Mouse (Mus musculus): ENCODE data around the gene Abhd2.

The Abhd2 gene

DNA sequence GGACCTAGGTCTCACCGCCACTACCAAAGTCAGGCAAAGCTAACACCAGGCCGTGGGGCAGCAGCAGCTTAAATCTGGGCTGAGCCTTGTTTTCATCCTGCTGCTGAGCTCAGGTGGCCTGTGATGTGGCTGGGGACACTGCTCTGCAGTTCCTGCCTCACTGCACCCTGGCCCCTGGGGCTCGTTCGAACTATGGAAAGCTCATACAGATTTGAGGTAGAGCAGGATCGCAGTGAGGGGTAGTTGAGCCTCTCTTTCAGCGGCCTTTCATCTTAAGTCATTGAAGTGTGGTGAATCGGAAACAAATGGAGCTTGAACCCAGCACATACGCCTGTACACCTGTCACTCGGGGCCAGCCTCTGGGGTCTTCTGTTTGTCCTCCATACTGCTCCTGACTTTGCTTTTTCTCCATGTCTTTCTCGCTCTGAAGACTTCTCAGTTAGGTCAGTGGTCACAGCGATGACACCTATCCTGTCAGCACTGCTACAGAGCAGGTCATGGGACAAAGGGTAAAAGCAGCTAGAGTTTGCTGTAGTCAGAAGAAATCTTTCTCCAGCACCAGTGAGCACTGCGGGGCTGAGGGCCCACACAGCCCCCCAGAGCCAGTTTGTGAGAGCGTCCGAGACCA, 20.7 kb downstream of the Abhd2 start:
- no peak for DNase-seq (ENCODE audit: low read depth, low spot score)

DNA sequence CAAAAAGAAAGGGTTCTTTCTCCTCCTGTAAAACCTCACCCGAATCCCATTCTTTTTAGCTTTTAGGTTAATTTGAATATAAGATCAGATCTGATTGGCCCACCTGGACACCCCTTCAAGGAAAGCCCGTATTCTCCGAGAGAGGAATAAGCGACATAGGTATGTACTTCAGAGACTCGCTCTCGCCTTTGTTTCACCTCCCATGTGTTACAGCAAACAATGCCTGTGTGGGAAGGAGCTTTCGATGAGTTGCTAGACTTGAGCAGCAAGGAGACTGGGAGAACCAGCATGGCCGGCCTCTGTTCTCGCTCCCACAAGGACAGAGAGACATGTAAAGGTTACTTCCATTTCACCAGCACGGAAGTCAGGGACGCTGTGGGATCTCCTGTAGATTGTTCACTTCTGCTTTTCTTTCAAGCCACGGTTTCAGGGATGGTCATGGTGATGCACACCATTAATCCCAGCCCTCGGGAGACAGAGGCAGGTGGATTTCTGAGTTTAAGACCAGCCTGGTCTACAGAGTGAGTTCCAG, 21.5 kb downstream of the Abhd2 start:
- no peak for DNase-seq (ENCODE audit: low read depth, low spot score)

DNA sequence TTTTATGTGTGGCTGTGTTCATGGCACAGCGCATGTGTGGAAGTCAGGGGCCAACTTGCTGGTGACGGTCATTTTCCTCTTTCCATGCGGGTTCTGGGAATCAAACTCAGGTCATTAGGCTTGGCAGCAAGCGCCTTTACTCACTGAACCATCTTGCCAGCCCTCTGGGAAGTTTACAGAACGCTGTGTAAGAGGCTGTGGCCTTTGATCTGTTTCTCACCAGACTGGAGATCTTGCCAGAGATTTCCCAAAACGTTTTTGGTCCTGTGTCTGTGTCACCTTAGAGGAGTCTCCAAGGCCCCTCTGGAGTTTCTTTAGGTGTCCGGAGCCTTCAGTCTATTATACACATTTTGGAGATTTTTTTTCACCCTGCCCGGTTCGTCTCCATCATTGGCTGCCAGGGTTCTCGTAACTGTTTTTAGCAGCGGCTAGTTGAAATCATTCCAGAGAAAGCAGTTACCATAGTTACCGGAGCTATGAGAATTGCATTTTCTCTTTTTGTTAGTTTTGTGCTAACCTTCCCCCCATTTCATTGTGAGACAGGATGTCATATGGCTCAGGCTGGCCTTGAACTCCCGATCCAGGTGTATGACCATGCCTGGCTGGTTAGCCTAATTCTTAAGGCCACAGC, 22.3 kb downstream of the Abhd2 start:
- no peak for DNase-seq (ENCODE audit: low read depth, low spot score)

DNA sequence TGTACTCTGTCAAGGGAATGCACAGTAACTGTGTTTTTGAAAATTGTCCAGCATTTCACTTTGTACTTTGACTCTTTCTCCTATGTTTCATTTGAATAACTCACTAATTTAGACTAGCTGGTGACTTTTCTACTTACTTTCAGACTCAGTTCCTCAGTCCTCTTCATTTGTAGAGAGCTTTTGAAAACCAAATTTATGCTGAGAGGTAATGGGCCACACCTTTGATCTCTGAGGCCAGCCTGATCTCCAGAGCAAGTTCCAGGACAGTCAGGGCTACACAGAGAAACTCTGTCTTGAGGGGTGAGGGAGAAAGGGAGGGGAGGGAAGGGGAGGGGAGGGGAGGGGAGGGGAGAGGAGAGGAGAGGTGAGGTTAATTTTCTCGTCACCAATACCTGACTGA, 25.7 kb downstream of the Abhd2 start:
- DNase-seq (ENCODE audit: low read depth, low spot score): no peak

DNA sequence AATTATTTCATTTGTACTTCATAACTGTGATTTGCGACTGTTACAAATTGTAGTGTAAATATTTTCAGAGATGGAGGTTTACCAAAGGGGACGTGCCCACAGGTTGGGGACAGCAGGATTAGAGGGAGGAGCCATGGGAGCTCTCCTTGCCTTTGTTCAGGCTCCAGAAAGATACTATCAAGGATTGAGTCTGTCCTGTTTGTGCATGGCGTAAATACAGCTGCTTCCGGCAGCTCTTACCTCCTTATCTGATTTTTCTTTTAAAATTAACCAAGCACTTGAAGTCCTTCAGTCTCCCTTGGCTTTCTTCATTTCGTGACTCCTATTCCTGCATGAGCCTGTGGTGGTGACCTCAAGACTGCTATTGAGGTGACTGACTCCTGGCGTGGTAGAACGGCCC, 26.5 kb downstream of the Abhd2 start:
- DNase-seq (ENCODE audit: low read depth, low spot score): no peak

DNA sequence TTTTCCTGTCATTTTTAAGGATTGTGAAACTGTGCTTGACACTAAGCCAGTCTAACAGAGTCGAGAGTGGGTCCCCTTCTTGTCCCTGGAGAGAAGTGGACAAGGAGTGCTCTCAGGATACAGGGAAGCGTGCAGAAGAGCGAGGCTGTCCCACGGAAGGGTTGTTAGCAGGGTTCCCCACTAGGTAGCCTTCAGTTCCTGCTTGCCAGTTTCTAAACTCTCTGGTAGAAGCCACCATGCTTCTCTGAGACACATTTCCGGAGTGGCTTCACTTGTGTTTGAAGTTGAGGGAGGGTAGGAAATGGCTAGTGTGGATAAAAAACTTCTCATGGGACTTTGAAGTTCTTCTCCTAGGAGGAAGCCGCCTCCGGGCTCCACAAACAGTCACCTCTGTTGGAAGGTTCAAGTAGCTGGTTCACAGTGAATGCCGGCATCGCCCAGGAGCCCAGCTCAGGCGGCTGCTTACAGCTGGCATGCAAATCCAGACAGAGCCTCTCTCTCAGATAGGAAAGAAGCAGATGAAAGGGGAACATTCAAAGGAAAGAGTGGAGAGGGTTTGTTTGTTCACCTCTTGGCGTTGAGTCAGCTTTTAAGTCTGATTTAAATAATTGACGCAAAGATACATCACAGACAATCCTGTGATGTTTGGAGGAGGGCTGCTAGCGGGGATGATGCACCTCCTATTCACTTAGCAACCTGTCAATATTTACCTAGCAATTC, 27.6 kb downstream of the Abhd2 start:
- DNase-seq (ENCODE audit: low read depth, low spot score): no peak

- DNase-seq (ENCODE audit: low read depth, low spot score): no peak
These were observed 29.1 kb downstream of the Abhd2 start for GRCm38 (mm10) chr7:79302145-79302544.

- no peak for DNase-seq (ENCODE audit: low read depth, low spot score)
These were observed 29.6 kb downstream of the Abhd2 start for GRCm38 (mm10) chr7:79302586-79302985.

GRCm38 (mm10) chr7:79303183-79303761, 30.3 kb downstream of the Abhd2 start:
- no peak for DNase-seq (ENCODE audit: low read depth, low spot score)

GRCm38 (mm10) chr7:79308455-79309030, 35.5 kb downstream of the Abhd2 start:
- no peak for DNase-seq (ENCODE audit: low read depth, low spot score)

GRCm38 (mm10) chr7:79309247-79310190, 36.5 kb downstream of the Abhd2 start:
- DNase-seq (ENCODE audit: low read depth, low spot score): no peak

- DNase-seq (ENCODE audit: low read depth, low spot score): no peak
These were observed 37.2 kb downstream of the Abhd2 start for GRCm38 (mm10) chr7:79310191-79310555.

- DNase-seq (ENCODE audit: low read depth, low spot score): no peak
These were observed 38.5 kb downstream of the Abhd2 start for GRCm38 (mm10) chr7:79311420-79311988.

GRCm38 (mm10) chr7:79312246-79312645, 39.2 kb downstream of the Abhd2 start:
- no peak for DNase-seq (ENCODE audit: low read depth, low spot score)

DNA sequence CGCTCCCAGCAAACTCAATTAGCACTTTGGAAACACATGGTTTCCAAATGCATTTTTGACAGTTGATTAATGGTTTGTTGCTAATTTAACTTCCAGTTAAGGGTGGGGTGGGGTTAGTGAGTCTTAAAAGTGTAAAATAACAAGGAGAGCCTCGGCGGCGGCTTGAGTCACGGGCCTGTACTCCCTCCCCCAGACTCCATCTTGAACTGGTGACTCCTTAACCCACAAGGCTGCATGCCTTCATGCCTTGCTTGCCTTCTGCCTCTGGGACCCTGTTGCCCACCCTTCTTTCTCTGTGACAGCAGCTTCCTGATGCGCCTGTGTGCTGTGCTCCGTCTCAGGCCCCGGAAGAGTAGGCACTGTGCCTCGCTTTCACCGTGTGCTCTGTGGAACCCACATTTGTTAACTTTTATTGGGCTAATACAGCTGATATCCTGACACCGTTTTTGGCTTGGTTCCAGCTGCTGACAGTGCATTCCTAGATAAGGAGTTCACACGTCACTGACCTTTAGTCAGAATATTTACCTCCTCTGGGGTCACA, 40.6 kb downstream of the Abhd2 start:
- peak; percentile 44 for DNase-seq (ENCODE audit: low read depth, low spot score)

DNA sequence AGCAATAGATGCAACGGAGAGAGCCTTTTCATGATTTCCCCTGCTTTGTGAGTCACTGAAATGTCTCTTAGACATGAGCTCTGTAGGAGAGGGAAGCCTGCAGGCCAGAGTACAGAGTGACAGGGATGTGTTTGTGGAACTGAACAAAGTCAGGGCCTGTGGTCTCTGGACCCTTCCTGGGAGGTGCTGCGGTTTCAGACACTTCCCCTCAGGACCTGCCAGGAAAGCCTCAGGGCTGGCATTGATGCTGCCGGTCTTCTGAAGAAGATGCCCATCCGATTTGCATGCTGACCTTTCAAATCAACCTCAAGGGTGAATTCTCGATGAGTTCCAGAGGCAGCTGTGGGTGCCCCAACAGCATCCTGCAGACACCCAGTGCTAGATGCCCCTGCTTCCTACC, 41.5 kb downstream of the Abhd2 start:
- DNase-seq (ENCODE audit: low read depth, low spot score): no peak

GRCm38 (mm10) chr7:79315149-79315548, 42.1 kb downstream of the Abhd2 start:
- DNase-seq (ENCODE audit: low read depth, low spot score): no peak

- DNase-seq (ENCODE audit: low read depth, low spot score): no peak
These were observed 43.2 kb downstream of the Abhd2 start for GRCm38 (mm10) chr7:79316069-79316695.

- DNase-seq (ENCODE audit: low read depth, low spot score): no peak
These were observed 44.6 kb downstream of the Abhd2 start for GRCm38 (mm10) chr7:79317576-79317975.
